Mouse (Mus musculus) bone marrow, adult 2 months (tissue): ENCODE results near the gene Dhx30.

ENCODE experiments used
- CTCF ChIP-seq: fragments of 200-500 bp; IDR thresholded peaks from 2 replicates; pipeline ENCODE4 v1.5.1; 2011; ENCODE audit warnings: low read length, control low read depth; ENCODE audit not compliant: control insufficient read depth, insufficient read depth
- POLR2A ChIP-seq: fragments of 200-500 bp; IDR thresholded peaks from 2 replicates; pipeline ENCODE4 v1.6.1; 2011; ENCODE audit warnings: low read depth, mild to moderate bottlenecking, control low read depth, low read length, borderline replicate concordance; ENCODE audit not compliant: control insufficient read depth

- TF ChIP-seq CTCF (no peak), POLR2A (no peak)
Observed at GRCm38 (mm10) chr9:110142097-110142496, 24.5 kb upstream of the Dhx30 start.
